Mouse (Mus musculus) right cerebral cortex, postnatal 25 days (tissue): ENCODE data around the gene Pde4c.

Source experiments
- DNase-seq: peaks from one replicate; pipeline ENCODE4 v3.0.0; 2022

The Pde4c gene

DNA sequence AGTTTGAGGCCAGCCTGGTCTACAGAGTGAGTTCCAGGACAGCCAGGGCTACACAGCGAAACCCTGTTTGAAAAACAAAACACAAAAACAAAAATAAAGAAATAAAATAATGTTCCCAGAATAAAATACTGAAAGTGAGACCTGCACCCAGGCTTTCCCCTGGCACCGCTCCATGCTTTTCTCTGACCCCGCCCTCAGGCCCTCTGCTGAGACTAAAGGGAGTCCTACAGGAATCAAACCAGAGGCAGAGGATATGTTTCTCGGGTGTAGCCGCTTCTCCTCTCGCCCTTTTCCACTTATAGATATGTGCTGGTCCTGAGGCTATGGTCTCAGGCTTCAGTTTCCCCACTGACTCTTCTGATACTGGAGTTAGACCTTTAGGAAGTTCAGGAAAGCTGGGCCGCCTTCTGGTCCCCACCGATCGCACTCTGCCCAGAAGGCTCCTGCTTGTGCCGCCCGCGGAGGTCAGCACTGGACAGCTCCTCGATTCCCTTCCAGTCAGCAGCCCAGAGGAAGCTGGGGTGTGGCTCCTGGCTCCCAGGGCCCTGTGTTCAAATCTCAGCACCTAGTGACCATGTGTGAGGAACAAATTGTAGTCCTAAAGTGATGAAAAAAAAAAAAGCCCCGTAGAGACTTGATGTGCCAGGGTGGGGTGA lies 2.4 kb downstream of the Pde4c start:
- DNase-seq = no peak

DNA sequence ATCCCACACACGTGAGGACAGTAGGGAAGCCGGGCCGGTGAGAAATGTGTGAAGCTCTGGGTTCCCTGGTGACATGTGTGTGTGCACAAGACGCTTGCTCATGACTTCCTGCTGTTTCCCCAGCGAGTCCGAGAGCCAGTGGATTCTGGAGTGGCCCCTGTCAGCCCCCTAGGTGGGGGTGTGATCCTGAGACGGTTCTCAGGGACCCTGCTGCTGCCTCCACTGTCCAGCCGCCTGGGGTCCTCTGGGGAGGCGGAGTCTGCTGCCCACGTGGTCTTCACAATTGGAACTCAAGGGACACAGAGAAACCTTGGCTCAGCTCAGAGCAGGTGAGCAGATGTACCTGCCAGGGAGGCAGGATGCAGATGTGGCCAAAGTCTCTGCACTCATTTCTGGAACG lies 3.2 kb downstream of the Pde4c start:
- DNase-seq = no peak

GRCm38 (mm10) chr8:70729808-70730475 lies 6.4 kb downstream of the Pde4c start:
- DNase-seq = no peak

DNA sequence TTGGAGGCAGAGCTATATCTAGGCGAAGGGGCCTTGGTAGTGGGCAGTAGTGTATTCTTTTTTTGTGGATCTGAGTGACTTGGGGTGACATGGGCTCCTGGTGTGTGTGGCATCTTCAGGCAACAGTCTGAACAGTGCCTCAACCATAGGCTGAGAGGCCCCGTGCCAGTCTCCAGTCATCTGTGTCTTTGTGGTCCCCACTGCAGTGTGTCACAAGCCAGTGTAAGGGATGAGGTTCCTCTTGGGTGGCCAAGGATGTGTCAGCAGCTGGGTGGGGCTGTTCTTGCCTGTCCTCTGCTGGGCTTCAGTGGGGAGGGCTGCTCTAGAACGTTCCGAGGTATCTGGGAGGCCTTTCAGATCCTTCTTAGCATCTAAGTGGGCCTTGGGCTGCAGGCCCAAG lies 7.4 kb downstream of the Pde4c start:
- no peak for DNase-seq

DNA sequence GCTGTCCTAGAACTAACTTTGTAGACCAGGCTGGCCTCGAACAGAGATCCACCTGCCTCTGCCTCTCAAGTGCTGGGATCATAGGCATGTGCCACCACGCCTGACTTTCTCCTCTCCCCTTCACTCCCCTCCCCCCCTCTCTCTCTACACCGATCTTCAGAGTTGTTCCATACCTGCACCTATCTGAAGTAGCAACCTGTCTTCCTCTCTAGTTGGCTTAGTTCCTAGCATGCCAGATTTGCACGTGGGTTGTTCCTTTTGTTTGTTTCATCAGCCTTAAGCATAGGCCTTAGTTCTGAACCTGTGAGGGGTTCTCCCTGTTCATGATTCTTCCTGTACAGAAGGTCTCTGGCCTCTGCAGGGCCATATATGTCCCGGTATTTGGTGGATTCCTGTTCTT lies 14.2 kb downstream of the Pde4c start:
- DNase-seq = no peak

DNA sequence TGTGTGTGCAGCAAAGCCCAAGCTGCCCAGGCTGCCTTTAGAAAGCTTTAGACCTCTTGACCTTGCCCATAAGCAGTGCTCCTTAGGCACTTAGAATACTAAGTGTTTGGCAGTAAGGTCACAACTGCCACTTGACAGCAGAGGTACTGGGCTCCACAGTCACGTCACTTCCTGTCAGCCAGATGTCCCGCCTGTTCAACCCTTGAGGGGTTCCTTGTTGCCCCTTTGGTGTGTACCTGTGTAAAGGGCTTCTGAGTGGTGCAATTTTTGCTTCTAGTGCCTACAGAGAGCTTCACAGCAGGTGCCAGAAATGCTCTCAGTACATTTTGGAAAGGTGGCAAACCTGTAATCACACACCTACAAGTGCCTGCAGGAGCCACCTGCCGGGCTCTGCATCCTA lies 14.7 kb downstream of the Pde4c start:
- no peak for DNase-seq

GRCm38 (mm10) chr8:70741661-70742060 lies 18.1 kb downstream of the Pde4c start:
- no peak for DNase-seq

DNA sequence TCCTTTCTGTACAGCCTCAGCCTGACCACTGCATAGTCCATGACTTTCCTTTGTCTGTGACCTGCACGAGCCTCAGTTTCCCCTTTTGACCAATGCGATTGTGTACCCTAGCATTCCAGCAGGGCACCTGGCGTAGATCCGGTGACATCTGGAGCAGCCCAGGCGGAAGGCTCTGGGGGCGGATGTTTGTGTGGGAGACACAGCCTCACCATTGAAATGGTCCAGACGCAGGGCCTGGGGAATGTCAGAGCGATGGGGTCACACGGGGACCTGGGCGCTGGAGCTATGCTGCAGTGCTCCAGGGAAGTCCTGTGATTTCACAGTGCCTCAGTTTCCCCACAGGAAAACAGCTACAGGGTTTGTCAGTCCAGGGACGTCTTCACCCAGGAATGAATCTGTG lies 18.7 kb downstream of the Pde4c start:
- no peak for DNase-seq

GRCm38 (mm10) chr8:70742981-70743655 lies 19.6 kb downstream of the Pde4c start:
- no peak for DNase-seq

DNA sequence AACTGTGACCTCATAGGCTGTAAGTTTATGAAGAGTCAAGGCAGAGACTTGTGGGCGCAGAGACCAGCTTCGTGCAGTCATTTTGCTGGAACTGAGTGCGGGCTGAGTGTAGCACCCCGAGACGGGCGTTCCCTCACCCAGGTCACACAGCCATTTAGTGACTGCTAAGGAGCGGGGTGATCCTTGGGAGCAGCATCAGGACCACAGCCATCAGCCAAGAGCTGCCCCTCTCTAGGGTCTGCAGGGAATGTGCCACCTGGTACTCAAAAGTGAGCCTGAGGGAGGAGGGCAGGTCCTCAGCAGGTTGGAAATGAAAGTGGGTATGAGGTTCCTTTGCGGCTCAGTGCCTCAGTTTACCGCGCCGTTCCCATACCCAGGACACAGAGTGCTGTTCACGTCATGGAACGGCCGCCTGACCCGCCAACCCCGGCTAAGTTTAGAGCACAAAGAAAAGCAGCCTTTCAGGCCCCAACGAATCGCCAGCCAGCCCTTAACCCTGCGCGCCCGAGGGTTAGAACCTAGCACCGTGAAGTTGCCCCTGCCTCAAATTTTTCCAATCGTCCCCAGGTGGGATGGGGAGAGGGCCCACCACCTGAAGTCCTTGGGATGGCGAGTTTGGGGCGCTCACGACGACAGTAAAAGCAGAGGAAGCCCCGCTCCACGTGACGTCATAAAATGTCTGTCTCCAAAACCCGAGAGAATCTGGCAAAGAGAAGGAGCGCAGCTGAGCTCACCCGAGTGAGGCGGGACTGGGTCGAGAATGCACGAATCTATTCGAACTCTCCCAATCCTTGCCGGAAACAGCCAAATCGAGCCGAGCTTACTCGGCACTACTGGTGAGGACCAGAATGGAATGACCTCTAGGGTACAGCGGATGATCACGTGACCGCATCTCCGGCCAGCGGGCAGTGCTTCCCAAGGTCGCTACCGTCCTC lies 20.4 kb downstream of the Pde4c start:
- no peak for DNase-seq

- DNase-seq = no peak
Observed at GRCm38 (mm10) chr8:70744806-70745205, 21.3 kb downstream of the Pde4c start.

DNA sequence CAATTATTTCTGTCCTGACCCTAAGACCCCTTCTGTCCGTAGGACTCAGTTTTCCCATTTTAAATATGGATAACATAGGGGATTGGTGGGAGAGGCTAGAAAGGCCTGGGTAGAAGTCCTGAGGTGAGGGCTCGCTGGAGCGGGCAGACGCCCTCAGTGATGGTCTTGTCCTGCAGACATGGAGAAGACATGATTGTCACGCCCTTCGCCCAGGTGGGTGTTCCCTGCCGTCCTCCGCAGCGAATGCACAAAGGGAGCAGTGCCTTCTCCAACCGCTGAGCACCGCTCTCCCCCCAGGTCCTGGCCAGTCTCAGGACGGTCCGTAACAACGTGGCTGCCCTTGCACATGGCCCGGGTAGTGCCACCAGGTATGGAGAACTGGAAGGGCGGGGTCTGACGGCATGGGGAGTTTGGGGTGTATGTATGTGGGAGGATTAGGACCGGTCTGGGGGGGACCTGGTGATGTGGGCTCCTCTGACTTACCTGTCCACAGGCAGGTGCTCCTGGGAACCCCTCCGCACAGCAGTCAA lies 22.2 kb downstream of the Pde4c start:
- no peak for DNase-seq

DNA sequence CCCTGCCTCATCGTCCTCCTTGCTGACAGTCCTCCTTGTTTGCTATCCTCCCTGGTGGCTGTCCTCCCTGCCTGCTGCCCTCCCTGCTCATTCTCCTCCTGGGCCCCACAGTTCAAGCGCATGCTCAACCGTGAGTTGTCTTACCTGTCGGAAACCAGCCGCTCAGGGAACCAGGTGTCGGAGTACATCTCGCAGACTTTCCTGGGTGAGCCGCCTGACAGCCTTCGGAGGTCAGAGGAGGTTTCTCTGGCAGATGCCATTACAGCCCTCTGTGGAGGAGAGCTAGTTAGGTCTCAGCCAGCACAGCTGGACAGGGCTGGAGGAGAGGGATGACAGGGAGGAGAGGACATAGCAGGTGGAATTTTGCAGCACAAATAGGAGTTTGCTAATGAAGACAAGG lies 23.2 kb downstream of the Pde4c start:
- no peak for DNase-seq

DNA sequence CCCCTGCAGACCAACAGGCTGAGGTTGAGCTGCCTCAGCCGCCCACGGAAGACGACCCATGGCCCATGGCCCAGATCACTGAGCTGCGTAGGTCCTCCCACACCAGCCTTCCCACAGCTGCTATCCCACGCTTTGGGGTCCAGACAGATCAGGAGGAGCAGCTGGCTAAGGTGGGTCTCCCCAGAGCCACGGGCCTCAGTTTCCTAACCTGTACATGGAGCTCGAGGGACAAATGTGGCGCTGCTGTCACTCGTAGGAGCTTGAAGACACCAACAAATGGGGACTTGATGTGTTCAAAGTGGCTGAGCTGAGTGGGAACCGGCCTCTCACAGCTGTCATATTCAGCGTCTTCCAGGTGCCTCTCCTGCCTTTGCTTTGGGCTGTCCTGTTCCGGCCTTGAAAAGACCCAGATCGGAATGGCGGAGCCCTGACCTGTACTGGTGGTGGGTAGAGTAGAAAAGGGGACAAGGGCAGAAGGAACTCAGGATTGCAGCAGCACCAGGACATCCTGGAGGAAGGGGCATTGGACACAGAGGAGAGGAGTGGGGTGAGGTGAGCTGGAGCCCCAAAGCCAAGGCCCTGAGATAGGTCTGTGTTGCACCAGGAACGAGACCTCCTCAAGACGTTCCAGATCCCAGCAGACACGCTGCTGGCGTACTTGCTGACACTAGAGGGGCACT lies 23.8 kb downstream of the Pde4c start:
- DNase-seq = no peak

DNA sequence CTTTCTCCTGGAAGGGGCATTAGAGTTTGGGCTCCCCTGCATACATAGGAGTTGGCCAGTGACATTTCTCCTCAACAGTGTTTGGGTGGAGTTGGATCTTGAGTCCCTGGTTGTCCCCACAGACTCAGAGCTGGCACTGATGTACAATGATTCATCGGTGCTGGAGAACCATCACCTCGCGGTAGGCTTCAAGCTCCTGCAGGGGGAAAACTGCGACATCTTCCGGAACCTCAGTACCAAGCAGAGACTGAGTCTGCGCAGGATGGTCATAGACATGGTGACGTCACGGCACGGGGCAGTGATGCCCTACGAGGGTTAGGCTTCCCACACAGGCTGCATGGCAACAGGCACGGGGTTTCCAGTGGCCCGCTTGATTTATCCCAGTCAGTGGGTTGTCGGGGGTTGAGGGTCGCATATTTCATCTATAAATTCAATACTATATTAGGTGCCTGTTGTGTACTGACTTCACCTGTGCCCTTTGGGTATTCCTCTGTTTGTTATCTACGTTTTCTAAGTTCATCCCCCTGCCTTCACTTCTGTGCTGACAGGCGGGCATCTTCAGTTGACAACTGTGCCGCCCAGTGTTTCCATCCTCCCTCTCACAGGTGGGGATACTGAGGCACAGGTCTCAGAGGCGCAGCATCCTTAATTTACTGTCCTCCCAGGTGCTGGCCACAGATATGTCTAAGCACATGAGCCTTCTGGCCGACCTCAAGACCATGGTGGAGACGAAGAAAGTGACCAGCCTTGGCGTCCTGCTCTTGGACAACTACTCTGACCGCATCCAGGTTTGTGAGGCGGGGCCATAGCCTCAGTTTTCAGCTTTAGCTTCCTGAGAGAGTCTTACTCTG lies 25.0 kb downstream of the Pde4c start:
- no peak for DNase-seq

- DNase-seq = no peak
Observed at GRCm38 (mm10) chr8:70749097-70749674, 25.7 kb downstream of the Pde4c start.

- DNase-seq = no peak
Observed at GRCm38 (mm10) chr8:70750128-70750680, 26.7 kb downstream of the Pde4c start.

DNA sequence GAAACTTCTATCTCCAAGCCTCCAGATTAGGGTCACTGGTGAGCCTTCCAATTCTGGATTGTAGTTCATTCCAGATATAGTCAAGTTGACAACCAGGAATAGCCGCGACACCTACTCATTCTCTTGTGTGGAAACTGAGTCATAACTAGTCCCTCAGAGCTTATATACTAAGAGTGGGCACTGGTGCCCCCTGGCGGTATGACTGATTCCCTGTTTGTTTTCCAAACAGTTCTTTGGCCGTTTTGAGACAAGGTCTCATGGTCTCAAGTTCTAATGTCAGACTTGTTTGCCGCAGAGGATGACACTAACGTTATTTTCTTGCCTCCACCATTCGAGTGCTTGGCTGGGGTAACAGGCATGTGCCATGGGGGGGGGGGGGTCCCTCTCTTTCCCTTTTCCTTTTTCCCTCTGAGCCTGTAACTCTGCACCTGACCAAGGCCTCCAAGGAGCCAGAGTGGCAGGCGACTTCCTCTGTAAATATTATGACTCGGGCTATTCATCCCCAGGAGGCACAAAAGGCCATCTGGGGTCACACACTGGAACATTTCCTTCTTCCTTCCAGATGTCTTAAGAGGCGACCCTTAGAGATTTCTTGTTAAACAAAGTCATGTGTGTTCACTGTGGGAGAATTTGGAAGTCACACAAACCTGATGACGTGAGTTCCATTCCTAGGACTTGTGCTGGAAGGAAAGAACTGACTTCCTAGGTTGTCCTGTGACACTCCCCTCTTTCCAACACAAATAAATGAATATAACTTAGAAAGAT lies 28.7 kb downstream of the Pde4c start:
- peak; percentile 58 for DNase-seq

- peak; percentile 87 for DNase-seq
Observed at GRCm38 (mm10) chr8:70753151-70753550, 29.6 kb downstream of the Pde4c start.
